Mouse (Mus musculus): ENCODE measurements at regions not wholly inside any gene's neighbourhood (a gene's known extent, or its start where the extent isn't known, plus 50 kb on each side); places are given as distances from the start of the nearest gene placed in this dataset.
"Not testable (repeated sequence)": the region's sequence is repeated elsewhere in the genome, so short reads cannot be mapped to it uniquely, and the experiment has no call there.

DNA sequence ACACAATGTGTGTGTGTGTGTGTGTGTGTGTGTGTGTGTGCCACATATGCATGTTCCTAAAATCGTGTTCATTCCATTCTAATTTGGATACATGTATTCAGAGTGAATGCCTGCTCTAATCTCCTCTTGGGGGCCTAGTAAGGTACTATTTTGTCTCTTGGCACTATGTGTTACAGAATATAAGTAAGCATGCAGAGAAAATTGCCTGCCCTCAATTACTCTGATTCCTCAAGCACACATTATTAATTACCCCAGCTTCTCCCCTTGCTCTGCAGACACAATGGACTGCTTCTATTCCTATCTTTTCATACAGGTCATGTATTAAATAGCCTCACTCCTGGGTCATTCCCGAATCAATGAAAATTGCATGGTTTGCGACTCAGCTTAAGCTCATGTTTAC, 406.3 kb downstream of the Trib2 start:
- no peak for DNase-seq (ENCODE audit: low spot score)

DNA sequence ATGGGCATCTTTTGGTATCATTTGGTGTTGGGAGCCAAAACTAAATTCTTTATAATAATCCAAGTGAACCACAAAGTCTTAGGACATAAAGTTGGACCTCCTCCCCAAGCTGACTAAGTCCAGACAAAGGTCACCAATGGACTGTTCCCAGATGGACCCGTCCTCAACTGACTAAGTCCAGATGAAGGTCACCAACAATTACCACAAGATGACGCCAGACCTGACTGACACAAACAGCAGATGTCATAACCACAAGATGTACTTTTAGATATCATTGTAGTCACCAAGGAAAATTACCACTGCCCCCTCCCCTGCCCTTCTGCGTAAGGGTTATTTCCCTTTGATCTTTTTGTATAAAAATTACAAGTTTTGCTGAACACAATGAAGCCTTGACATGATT, 409.1 kb downstream of the Trib2 start:
- not testable (repeated sequence) for DNase-seq (ENCODE audit: low spot score)

DNA sequence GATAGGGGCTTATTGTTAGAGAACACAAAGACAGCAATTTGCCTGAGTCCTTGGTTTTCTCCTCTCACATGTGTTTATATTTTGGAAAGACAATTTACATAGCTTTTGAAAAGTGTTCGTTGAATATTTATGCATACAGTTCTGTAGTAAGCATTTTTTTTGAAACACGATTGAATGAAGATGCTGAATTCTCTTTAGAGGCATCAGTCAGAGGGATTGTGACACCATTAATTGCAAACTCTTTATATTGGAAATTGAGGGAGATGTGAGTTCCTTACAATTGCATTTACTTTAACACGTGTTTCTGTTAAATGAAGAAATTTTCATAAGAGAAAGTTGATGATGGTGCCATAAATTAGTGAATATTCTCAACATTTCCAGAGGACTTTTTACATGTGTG, 424.1 kb downstream of the Trib2 start:
- DNase-seq (ENCODE audit: low spot score) = no peak

DNA sequence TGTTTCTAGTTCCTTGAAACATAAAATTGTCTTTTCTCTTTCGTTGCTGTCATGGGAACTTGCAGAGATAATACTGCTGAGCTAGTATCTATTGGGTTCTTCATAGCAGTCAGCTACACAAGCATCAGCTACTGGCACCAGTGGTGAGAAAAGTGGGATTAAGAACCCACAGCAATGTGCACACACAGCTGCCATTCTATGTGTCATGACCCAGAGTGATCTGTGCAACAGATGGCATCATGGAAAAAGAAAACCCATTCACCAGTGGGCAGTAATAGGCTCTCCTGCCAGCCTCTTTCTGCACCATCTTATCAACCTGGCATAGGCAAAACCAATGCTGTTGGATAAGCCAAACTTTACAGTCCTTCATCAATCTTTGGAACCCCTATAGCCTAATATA, 428.1 kb downstream of the Trib2 start:
- no peak for DNase-seq (ENCODE audit: low spot score)

DNA sequence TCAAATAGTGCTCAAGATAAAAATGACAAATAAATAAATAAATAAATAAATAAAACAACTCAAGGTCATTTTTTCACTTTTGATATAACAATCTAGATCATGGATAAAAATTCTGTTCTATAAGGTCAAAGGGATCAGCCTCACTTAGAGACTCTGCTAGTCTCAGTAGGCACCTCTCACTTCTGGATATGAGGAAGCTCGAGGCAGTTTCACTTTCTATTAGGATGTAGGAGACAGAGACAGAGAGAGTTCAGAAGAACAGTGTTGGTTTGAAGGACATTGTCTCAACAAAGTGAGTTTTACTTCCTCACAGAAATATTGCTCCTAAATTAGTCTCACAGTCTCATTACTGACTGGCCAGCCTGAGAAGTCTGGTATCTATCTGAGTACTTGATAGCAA, 458.9 kb downstream of the Trib2 start:
- DNase-seq (ENCODE audit: low spot score) = no peak

DNA sequence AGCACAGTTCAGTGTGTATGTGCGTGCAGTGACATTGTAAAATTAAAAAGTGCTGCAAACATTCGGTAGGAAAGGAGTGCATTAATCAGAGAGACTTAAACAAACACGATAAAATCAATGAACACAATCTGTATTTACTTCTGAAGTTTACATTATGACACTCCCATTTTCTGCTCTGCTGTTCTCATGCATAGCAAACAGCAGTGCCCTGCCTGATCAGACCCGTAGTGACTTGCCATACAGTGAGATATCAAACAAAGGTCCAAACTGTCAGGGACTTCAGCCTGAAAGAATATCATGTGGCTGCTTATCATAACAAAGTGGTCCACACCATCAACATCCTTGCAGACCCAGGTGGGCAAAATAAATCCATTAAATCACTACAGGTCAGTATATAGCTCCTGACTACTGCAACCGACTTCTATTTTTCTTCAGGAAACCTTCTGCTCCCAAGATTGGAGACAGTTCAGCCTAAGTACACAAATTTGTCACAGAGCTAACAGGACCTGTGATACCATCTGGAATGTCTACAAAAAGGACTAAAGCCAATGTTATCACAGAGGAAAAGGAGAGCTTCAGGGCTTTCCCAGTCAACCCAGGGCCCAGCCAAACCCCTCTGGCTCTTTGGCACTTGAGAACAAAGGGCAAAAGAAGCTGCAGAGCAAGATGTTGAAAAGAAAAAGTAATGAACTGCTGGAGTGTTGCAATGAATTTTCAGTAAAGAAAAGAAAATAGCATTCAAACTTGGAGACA, 495.8 kb downstream of the Trib2 start:
- DNase-seq (ENCODE audit: low spot score) = no peak

DNA sequence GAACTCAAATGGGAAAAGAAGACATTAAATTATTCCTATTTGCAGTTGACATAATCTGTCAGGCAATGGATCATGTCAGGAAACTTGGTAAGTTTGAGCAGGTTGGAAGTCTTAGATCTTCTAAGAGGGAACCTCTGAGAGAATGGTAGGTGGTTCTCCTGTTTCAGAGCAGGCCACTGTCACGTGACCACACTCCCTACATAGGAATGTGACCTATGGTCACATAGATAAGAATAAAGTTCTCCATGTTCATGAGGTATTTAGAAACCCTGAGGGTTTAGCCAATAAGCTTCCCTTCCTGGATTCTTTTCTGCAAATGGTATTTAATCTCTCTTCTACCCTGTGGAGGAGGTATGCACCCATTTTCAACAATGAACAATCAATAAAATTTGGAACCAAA, 497.1 kb downstream of the Trib2 start:
- no peak for DNase-seq (ENCODE audit: low spot score)

DNA sequence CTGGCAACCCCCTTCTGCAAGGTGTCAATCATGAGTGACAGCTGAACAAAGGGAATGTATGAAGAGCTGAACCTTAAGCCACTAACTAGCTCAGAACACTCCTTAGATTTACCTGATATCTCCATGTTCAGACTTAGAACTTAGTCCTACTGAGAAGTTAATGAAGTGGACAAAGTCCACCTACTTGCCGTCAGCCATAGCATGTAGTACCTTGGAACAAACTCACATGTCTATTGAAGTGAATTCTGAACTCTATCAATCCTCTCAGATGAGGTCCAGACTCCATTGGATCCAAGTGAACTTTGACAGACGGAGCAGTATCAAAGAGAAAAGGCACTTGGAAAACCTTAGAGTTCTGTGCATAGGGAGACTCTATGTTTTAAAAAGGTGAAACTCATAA, 521.8 kb downstream of the Trib2 start:
- no peak for DNase-seq (ENCODE audit: low spot score)

DNA sequence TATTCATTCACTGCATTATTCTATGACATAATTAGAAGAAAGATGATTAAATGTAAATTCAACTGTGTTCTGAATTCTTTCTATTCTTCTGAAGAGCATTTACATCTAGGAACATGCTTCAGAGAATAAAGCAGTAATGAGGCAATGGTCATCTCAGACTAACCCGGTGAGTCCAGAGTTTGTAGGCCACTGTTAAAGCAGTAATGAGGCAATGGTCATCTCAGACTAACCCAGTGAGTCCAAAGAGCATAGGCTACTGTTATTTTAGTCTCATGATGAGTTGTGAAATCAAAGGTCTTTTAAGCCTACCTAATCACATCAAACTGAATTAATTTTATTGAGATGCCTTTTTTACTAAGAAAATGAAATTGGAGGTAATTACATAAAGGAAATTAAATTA, 554.6 kb downstream of the Trib2 start:
- DNase-seq (ENCODE audit: low spot score) = no peak

DNA sequence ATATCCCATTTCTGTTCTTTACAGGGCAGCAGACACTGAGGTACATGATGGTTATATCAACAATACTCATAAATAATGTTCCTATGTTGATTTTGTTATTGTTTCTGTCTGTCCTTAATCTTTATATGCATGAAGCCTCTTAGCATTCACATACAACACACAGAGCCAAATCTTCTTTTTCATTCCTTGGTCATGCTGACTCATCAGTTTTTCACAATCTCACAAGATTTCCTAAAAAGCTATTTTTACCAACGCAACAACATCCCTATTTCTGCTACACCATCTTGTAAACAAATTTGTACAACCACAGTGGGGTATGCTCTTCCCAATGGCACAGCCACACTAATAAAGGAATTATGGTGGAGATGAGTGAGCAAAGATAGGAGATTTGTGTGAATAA, 555.1 kb downstream of the Trib2 start:
- no peak for DNase-seq (ENCODE audit: low spot score)

DNA sequence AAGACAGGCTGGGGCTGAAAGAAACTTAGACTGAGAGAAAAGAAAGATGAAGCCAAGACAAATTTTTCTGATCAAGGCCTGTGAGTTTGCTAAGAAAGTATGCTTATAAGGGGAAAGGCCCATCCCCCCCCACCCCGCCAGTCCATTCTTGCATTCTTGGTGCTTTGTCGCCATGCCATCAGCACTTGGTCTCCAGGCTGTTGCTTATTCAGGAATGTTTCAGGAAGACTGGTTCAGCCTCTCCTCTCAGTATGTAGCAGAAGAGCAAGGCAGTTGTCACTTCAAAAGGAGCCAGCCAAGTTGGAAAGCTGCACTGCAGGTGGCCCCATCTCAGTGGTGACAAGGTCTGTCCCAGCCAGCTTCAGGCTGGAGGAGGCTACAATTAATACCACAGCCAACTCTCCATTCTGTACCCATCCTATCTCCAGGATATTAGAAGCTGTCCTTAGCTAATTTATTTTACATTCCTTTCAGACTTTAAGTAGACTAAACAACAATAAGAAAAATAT, 555.8 kb downstream of the Trib2 start:
- no peak for DNase-seq (ENCODE audit: low spot score)

DNA sequence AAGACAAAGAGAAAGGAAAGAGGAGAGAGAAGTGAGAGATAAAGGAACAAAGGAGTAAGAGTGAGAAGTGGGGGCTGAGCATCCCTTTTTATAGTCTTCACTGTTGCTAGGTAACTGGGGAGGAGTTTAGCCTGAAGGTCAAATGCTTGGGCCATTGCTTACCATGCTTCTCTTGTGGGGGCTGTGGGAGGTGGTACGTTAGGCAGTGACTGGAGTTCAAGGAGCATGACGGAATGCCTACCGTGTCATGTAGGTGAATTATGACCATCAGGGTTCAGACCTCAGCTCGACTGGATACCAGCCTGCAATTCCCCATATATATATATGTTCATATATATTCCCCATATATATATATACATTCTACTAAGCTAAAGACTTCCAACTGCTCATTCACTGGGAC, 571.8 kb downstream of the Trib2 start:
- DNase-seq (ENCODE audit: low spot score) = no peak

DNA sequence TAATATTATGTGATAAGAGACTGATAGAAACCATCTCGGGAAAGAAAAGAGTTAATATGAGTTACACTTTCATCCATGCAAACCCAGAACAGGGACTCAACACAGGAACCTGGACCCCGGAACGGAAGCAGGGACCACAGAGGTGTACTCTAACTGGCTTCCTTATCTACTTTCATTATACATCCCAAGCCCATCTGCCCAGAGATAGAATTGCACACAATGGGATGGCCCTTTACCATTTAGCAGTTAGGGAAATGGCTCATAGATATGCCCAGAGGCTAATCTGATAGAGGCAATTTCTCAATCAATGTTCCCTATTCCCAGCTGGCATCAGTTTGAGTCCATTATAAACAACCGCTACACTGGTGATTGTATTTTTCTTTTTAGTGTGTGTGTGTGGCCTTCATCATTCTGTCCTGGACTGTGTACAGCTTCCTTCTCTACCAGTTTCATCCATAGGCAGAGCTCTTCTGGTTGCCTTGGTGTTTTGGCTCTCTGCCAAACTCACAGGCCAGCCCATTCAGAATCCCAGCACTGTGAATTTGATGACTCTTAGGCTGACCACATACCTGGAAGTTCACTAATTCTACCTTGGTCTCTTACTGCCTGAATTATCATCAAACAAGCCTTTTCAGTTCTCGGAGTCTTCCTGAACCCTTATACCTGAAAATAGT, 594.1 kb downstream of the Trib2 start:
- no peak for DNase-seq (ENCODE audit: low spot score)

DNA sequence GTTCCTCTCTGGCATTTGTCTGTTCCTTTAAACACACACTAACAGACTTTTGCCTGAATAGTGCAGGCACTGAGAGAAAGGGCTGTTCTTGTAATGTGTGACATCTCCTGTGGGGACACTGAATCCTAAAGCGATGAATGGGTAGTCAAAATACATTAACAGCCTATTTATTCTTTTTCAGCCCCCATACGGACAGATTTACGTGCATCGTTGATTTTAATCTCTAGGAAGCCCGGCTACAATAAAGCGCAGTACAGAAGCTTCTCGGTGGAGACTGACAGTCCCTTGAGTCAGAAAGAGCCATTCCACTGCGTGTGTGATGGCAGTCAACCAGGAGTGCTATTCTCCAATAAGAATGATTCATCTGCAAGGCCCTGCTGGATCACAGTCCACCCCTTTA, 598.2 kb downstream of the Trib2 start:
- DNase-seq (ENCODE audit: low spot score) = no peak

DNA sequence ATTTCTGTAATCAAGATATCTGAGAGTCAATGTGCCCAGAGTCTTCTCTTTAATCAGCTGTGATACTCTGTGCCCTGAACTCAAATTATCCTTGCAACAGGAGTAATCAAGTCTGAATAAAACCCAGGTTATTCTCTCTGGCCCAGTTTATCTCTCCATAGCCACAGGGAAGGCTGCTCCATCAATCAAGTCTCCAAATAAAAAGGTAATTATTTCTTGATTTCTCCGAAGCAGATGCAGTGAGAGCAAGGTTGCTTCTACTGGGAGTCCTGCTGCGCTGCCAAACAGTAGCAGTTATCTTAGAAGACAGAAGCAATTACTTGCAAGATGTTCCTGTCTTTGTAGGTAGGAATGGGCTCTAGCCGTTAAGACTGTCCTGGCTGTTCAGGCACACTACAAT, 600.5 kb downstream of the Trib2 start:
- DNase-seq (ENCODE audit: low spot score) = no peak

DNA sequence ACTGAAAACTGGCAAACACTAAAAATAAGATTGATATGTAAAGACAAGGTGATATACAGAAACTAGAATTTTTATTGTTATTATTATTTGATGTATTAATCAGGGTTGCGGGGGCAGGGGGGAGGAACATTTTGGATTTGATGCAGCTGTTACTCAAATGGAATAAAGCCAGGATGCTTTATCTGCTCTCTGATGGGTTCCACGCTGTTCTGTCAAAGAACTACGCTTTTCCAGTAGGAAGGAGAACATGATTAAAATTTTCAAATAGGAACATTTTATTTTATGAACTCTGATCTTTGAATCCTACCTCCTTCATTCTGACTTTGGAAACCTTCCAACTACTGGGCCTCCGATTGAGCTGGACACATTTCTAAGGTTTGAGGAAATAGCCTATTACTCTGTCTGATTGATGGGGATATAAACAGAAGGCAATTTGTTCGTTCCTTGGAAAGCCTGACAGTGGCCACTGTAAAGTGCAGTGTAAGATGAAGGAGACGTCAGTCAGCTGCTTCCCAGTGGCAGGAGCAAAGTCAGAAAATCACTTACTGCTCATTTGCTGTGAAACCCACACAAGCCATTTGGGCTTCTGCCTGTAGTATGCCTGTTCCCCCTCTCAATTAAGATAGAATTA, 642.2 kb downstream of the Trib2 start:
- DNase-seq (ENCODE audit: low spot score) = no peak

DNA sequence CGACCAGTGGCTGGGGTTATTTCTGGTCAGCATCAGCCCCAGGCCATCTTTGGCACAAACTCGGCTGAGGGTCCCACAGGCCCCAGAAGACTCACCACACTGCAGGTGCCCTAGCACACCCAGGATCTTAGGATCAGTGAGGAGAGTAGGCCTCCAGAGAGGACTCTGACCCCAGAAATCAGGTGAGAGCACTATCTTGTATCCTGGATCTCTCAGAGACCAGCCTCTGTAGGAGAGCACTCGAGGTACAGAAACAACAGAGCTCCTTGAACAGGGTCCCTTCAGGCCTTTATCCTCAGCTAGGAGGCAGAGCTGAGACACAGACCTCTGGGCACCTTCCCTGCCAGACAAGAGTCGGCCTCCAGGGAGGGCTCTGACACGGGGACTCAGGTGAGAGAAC, 654.1 kb downstream of the Trib2 start:
- DNase-seq (ENCODE audit: low spot score) = no peak

DNA sequence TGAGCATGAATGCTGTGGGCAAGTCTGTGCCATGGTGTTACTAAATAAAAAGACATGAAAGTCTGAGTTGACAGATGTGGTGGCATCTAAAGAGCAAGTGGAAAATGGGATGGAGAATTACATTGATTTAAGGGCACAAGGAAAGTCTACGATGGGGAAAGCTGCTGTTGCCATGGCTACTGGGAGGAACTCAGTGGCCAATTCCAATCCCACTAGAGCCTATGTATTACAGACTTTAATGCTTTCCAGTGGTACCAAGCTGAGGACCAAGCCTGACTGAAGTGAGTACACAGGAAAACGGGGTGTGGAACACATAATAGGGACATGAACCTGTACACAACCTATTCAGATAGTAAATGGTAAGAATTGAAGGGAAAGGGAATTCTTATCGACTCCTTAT, 654.9 kb downstream of the Trib2 start:
- DNase-seq (ENCODE audit: low spot score) = no peak

DNA sequence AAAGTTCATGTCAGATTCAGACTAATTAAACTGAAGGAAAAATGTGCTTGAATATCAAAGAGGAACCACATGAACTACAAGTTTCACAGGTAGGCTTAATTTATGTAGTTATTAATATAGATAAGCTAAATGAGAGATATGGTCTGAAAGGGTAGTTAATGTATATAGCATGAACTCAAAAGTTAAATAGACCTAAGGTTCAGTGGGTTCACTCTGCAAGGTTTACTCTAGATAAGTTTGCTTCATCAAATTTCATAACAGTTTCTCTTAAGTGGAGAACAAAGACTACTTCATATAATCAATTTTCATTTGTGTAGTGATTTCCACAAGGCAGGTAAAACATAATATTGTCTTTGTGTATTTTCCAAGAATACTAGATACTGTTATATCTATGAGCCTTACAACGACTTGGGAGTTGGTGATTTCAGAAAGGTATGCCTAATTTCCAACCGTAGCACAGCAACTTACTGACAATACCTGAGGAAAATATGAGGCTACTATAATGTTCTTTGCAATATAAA, 656.2 kb downstream of the Trib2 start:
- no peak for DNase-seq (ENCODE audit: low spot score)

DNA sequence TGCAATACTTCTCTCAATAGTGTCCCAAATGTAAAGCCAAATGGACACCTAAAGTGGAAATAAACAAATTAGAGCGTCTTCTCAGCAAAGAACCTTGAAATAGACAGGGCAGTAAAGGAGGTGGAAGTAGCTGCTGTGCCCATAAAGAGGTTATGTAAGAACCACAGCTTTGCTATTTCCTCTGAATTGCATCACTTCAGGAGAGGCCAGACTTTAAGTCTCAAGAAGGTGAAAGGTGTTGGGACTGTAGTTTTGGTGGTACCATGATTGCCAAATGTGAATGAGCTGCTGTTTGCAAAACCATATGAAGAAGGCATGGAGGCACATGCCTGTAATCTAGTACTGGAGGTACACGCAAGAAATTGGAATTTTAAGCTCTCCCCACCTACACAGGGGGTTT, 670.3 kb downstream of the Trib2 start:
- no peak for DNase-seq (ENCODE audit: low spot score)

DNA sequence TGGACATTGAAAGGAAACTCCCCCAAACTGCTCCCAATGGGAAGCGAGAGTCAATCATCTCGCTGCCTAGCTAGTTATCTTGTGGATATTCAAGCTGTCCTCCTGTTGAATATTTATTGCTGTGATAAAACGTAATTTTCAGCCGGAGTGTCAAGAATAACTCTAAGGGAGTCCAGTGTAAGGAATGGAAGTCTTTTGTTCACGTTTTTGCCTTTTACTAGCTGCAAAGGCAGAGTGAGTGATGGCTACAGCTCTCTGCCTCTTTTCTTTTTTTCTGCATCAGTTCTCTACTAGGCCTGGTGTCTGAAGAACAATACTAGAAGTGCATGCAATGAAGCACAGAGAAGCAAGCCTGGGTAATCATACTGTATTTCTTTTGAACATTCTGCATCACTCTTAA, 679.7 kb downstream of the Trib2 start:
- DNase-seq (ENCODE audit: low spot score) = no peak

DNA sequence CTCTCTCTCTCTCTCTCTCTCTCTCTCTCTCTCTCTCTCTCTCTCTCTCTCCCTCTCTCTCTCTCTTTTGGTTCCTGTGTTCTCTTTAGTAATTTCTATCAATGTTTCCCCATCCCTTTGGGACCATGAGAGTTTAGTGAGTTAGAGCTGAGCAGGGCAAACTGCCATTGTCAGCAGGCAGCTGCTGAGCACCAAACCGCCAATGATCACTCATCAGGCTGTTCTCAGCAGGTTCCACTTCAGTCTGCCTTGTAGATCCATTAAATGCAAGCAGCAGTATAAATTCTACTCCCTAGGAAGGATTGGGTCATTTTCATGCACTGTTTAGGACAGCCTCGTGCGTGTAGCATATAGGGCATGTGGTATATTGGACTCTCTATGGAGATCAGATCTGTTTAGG, 692.5 kb downstream of the Trib2 start:
- DNase-seq (ENCODE audit: low spot score) = no peak
